Mouse (Mus musculus): ENCODE data around the gene Gatad2b.
A peak's percentile ranks its signal among the peaks of the same experiment; 100 is the strongest.

Gatad2b gene

DNA sequence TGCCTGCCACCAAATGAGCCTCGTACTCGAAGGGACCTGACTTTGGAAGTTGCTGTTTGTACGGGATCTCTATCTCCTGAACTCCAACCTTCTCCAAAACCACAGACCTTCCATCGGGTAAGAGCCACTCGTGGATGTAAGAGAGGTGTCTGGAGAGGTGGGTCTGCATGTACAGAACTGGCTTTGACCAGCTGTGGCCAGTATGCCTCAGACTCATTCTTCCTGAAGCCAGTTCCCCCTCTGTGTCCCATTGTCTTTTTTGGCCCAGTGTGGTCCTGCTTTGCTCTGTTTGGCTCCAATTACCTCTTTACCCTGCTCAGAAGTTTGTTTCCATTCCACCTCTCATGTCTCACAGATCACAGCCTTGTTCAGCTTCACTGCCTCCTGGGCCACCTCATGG lies 85.5 kb downstream of the Gatad2b start:
- no peak for DNase-seq (ENCODE audit: low spot score in 2 of 2)

DNA sequence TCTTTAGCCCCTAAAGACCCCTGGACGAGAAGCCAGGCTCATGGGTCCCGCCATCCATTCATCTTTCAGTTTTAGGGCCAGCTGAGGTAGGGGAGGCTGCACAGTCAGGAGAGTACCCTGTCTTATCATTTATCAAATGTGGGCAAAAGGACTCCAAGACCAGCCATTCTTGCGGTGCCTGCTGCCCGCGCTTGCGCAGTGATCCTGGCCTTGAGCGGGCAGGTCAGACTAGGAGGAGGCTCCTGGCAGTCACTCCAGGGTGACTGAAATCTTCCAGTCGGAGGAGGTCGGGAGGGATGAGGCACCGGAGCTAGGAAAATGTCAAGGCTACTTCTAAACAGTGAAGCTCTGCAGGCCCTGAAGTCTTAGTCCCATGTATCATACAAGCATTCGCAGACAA lies 88.7 kb downstream of the Gatad2b start:
- no peak for DNase-seq (ENCODE audit: low spot score in 2 of 2)

DNA sequence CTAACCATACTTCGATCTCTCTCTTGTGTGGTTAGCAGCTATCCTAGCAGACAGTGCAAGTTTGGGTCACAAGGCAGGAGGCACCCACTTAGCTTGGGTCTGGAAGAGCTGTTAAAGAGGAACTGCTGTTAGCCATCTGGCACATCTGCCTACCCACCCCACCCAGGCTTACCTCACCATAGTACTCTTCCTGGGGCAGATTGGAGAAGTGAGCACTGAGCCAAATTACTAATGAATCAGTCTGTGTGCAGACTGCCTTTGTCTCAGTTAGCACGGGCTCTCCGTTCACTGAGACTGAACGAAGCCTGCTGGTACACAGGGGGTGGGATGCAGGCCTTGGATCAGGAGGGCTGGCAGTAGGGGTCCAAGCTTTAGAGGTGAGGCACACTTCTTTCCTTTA lies 90.7 kb downstream of the Gatad2b start:
- peak in 1 of 2 experiments; percentile 76 for DNase-seq (ENCODE audit: low spot score in 2 of 2)

DNA sequence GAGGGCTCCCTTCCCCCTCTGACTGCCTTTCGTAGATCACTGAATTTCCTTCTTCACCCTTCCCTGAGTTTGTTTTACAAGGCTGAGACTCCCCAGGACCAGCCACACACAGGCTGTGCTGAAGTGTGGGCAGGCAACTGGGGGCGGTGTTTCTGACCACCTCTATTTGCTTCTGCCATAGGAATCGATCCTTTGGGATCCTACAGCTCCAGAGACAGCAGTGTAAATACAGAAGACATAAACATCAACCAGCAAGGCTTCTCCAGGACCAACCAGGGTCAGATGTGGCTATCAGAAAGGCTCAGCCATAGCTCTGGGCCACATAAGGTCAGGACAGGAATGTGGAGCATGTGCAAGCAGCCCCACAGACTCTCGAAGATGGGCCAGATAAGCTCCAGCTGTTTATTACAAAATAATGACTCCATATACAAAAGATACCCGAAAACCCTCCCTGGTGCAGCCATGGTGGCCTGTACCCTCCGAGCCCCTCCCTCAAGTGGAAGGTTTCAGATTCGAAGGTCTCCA lies 91.9 kb downstream of the Gatad2b start:
- no peak for DNase-seq (ENCODE audit: low spot score in 2 of 2)

DNA sequence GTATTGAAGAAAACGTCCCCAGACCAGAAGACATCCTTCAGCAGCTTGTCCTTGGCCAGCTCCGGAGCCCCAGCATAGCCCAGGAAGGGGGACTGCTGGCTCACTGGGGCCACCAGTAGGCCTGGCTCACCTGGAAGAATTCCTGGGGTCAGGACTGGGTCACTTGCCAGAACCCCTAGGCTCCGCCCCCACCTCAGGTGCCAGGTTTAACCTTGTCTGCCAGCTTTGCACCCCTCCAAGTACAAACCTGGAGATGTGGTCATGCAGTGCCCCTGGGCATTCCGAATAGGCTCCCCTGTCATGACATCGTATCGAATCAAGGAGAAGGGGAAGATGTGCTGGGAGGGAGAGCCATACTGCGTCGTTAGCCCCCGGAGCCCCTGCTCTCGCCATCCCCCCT lies 93.8 kb downstream of the Gatad2b start:
- DNase-seq (ENCODE audit: low spot score in 2 of 2): no peak

DNA sequence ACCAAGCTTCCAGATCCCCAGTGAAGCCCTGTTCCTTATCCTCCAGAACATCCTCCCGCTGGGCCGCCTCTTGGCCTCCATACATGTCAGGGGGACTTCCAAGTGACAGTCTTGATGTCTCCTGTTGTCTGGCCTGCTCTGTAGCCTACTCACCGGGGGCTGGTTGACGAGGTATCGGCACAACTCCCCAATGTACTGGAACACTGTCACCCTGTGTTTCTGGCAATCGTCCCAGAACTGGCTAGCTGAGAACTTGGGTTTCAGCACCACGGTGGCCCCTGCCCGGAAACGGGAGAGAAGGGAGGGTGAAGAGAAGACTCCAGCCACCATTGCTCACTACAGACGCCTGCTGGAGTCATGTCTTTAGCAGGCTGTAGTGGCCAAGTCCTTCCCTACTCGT lies 94.5 kb downstream of the Gatad2b start:
- no peak for DNase-seq (ENCODE audit: low spot score in 2 of 2)

DNA sequence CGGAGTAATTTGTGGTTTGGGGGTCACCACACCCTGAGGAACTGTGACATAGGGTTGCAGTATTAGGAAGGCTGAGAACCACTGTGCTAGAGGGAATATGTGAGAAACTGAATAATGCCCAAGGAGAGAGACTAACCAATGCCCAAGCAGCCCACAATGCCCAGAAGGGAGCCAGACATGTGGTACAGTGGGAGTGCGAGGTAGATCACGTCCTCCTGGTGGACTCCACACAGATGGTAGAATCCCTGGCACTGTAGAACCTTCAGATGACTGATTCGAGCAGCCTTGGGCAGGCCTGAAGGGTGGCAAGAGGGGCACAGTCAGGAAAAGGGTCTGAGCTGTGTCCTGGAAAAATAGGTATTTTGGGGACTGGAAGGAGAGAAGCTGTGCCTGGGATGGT lies 95.2 kb downstream of the Gatad2b start:
- no peak for DNase-seq (ENCODE audit: low spot score in 2 of 2)

DNA sequence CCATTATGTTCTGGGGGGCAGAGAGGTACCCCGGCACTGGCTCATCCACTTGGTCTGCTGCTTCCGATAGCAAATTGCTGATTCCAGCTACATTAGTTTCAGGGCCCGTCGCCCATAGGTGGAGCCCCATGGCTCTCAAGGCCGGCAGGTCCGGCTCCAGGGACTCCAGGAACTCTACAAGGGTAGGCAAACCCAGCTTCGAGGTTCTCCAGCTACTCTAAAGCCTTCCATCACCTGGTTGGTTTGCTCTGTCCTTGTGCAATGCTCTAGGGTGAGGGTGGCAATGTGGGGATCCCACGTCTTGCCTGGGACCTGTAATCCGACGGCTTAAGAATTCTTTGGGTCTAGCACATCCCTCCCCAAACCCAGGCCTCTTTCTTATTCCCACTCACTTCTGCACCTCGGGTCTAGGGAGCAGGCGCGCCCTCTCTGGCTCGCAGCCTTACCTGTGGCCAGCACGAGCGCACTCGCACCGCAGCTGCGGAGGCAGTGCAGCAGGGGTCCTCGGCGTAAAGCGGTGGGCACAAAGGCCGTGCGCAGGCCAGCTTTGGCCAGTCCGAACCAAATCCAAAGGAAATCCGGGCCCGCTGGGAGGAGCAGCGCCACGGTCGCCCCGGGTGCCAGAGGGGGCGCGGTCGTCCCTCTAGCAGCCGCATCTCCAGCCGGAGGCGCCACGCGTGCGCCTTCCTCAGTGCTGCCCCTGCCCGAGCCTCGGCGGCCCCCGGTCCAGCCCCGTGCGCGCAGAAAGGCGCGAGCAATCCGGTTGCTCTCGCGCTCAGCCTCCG lies 95.9 kb downstream of the Gatad2b start:
- no peak for DNase-seq (ENCODE audit: low spot score in 2 of 2)

DNA sequence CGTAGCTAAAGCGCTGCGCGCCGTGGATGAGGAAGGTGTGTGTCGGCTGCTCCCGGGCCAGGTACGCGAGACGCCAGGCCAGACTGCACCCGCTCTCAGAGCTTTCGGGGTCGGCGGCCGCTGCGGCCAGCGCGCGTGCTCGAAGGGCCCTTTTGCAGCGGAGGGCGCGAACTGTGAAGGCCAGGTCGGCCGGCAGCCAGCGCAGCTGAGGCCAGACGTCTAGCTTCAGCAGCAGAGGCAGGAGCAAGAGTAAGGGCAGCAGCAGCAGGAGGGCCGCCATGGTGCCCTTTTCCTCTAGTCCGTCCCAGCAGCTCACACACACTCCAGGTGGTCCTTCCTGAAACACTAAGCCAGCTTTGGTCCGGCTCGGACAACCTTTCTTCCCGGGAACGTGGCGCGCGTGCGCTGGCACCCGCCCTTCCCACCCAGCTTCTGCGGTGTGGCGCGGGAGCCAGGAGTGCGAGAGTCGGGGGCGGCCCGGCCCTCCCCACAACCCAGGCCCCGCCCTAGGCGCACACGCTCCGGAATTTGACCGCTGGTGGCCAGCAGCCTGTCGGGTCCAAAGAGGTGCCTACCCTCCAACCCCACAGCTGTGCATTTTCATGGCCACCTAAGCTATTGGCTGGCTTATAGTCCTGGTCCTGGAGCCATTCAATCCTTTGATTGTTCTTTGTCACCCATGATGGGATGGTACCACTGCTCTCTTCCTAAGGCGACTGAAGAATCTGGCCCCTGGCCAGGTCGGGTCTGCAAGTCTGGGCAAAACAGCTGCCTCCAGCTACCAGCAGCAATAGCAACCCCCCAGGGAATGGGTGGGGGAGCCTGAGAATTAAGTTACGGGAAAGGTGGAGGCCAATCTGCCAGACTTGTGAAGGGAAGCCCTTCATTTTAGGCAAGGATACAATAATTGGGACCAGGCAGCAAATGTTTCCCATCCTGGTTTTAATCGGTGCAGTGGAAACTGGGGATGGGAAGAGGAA lies 96.8 kb downstream of the Gatad2b start, which contains the start of gene Slc27a3:
TSS of gene Slc27a3 (minus strand) at position 428 of the 980 bp plus-strand sequence.
- DNase-seq (ENCODE audit: low spot score in 2 of 2): no peak

DNA sequence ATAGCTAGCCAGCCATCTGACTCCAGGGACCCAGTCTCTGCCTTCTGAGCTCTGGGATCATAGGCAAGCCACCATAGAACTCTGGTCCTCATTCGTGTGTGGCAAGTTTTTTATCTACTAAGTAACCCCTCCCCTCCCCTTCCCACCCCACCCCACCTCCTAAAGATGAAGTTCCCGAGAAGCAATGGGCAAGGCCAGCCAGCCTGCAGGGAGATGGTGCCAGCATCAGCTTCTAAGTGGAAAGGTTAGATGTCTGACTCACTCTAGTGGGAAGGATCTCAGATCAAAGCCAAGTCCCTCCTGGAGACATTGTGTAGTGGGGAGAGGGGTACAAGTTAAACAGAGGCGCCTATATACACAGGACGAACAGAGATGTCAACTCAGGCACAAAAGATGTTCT lies 98.0 kb downstream of the Gatad2b start:
- DNase-seq (ENCODE audit: low spot score in 2 of 2): no peak

DNA sequence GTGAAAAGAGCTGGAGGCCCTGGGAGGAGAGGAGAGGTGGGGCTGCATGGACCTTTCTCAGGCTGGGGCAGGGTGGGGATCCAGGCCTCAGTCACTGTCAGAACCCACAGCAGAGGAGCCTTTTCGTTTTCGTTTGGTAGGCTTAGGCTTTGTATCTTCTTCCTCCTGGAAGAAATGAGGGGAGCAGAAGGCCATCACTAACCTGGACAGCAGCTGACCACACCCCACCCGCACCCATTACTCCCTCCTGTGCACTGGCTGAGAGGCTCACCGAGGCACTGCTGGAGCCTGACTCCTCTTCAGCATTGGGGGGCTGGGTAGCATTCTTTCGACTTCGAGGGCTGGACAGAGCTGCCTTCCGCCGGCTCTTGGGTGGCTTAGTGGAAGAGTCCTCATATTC lies 99.0 kb downstream of the Gatad2b start:
- DNase-seq (ENCODE audit: low spot score in 2 of 2): no peak

DNA sequence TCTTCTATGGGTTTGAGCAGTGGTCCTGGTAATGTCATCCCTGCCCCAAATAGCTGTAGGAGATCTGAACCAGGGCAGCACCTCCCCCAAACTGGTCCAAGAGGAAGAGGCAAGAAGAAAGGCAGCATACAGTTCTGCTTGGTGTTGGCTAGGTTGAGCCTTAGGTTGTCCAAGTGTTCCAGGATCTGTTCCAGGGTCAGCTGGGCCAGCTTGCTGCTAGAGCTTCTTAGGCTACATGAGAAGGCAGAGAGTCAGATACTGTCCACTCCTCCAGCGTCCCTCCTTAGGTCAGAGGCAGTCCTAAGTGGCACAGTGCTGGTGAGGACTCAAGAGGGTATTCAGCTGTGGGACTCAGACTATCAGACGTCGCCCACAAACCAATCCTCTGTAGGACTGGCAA lies 99.7 kb downstream of the Gatad2b start:
- no peak for DNase-seq (ENCODE audit: low spot score in 2 of 2)

DNA sequence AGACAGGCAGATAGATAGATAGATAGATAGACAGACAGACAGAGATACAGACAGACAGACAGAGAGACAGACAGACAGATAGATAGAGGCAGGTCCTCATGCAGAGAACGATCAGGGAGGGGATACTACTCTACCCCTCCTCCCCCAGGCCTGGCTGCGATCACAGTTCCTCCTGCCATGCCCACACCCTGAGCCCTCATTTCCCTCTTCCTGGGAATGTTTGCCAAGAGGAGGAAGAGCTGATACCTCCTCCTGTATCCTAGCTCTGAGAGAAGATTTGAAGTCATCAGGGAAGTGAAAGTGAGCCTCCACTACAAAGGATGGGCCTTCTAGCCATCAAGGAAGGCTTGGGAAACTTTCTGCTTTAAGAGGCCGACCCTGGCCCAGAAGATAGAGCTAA lies 102.7 kb downstream of the Gatad2b start:
- no peak for DNase-seq (ENCODE audit: low spot score in 2 of 2)

DNA sequence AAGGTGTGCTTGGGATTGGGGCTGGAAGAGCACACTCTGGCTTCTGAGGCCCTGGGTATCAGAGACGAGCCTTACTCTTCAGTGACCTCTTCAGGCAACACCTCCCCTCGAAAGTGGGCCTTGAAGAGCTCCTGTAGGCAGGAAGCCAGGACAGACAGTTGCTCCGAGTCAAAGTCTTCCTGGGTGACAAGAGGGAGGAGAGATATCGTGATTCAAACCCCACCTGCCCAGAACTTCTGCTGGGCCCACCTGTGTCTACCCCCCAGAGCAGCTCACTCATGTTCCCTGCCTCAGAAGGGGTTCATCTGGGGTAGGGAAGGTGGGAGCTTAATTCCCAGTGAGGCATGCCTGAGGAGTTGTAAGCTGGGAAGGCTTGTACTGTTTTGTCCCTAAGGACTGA lies 108.0 kb downstream of the Gatad2b start:
- DNase-seq (ENCODE audit: low spot score in 2 of 2): no peak

DNA sequence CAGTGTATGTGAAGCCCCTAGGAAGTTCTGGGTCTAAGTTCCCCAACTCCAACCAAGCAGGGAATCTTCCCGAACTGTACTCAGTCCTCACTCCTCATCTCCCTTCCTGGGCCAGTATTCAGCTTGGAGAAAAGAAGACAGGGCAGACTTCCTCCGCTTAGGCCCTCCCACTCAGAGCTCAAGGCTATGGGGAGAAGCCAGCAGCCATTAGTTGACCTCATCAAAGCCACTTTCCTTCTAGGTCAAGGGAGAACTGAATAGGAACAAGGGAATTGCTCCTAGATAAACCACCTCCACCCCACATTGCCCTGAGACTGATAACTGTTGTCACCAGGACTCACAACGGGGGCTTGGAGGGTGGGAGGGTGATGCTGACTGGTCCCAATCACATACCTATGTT lies 111.1 kb downstream of the Gatad2b start:
- DNase-seq (ENCODE audit: low spot score in 2 of 2): no peak

DNA sequence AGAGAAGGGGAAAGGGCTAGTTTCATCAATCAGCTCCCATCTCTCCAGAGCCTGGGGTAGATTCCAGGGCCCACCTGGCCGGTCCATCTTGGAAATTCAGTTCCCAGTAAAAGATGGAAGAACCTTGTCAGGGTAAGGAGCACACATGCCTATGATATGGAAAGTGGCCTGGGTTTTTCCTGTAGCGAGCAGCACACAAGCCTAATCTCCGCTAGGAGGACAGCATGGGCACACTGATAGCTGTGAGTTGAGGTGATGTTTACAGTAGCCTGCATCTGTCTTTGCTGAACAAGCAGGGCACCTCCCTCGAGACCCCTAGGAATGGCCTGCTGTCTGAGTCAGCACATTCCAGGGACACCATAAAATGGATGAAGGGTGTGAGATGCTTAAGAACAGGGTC lies 111.6 kb downstream of the Gatad2b start:
- DNase-seq (ENCODE audit: low spot score in 2 of 2): no peak

DNA sequence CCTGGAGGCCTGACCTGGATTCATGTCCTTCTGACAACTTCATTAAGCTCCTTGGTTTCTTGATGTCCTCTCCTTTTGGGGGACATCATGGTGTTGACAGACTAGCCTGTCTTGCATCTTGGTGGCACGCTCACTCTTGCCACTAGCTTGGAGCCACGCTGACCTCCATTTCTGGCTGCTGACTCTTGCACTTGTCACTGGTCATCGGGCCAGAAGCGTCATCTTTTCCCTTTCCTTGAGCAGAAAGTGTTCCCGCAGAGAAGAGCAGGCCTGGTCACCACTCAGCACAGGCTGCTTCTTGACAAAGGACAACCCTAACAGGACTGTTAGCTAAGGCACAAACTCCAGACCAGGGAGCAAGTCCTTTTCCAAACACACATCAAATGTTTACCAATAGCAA lies 113.4 kb downstream of the Gatad2b start:
- DNase-seq (ENCODE audit: low spot score in 2 of 2): no peak

DNA sequence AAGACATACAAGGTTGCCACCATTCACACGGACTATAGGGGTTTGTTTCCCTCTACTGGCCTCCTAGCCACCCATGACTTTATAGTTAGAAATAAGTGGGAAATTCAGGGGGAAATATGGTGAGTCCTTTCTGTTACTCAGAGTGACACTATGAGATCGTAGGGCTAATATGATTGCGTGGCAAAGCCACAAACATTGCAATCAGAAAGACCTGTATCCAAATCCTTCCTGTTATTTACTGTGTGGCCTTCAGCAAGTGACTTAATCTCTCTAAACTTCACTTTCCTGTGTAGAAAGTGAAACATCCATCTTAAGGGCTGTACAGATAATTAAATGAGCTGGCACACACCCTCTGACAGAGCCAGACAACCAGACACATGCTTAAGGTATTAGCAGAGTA lies 115.7 kb downstream of the Gatad2b start:
- no peak for DNase-seq (ENCODE audit: low spot score in 2 of 2)

DNA sequence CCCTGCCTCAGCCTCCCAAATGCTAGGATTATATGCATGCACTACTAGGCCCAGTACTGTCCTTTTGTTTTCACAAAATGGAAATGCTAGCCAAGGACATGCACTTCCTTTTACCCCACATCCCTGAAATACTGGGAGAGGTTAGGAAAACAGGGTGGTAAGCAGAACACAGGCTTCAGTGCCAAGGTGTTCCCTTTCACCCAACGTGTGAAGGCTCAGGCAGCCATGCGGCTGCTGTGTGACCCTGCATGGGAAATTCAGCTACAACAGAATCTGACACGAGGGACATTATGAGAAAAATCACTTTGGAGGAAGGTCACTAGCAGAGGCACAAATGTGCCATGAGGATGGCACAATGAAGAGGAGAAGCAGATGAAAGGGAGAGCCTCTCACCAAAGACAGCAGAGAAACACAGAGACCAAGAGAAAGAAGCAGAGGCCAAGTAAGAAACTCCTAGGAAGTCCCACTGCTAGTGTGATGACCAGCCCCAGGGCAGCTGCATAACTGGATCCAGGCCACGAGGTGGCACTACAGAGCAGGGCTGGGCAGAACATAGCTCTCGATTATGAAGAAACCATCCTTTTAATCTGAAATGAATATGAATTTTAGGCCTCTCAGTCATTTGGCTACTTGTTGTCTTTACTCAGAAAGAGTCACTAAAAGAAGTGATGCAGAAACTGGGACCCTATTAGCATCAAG lies 119.5 kb downstream of the Gatad2b start:
- DNase-seq (ENCODE audit: low spot score in 2 of 2): peak; percentile 42 to 53

DNA sequence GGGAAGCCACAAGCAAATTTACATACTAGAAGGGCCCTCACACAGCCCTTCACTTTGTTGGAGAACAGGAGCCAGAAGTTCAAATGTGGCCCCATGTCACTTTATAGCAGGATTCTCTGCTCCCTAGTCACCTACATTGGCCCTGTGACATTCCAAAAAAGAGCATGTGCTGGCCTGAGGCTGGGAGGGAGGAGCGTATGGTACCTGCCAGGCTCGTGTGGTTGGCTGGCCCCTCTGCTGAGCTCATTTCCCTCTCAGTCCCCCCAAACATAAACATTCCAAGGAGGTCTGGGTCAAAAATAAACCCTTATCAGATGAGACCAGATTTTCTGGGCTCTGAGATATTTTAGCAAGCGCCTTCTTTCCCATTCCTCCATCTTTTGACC lies 120.0 kb downstream of the Gatad2b start:
- no peak for DNase-seq (ENCODE audit: low spot score in 2 of 2)
